Mouse (Mus musculus): ENCODE measurements around the gene Gm14214. TPM values are rescaled to one million over a fixed set of nuclear protein-coding genes. Genes with fewer than 3 reads are reported as not detected.

Gm14214 gene
- polyA plus RNA-seq, 1 experiment from 2014 or later: not detected

DNA sequence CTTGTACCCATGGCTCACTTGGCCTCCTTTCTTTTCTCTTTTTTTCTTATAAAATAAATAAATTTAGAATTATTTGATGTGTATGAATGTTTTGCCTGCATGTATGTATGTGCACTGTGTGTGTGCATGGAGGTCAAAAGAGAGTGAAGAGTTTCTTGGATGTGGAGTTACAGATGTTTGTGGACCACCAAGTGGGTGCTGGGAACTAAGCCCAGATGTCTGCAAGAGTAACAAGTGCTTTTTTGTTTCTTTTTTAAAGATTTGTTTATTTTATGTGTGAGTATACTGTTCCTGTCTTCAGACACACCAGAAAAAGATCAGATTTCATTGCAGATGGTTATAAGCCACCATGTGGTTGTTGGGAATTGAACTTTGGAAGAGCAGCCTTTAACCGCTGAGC is 33.5 kb upstream of the Gm14214 start:
- H3K27ac ChIP-seq (ENCODE audit: low read depth, low read length): no peak overlapping the region
- no peaks in the 10 kb centered on the region for H3K4me1 ChIP-seq (ENCODE audit: control insufficient read depth, insufficient read depth, low read length)
- ATAC-seq (ENCODE audit: low FRiP score) (no peak), DNase-seq (ENCODE audit: low spot score, missing footprints) (no peak)
- H3K9me3 ChIP-seq (ENCODE audit: control insufficient read depth, low read length): no peaks in the 10 kb centered on the region
- no peak overlapping the region for H3K4me3 ChIP-seq (ENCODE audit: low read depth, low read length)
- WGBS: 87% methylated on average over 1 of the region's 1 CpGs
- H3K9ac ChIP-seq (ENCODE audit: low read length): no peak overlapping the region
- no peak overlapping the region for H3K4me2 ChIP-seq
- H3K27me3 ChIP-seq (ENCODE audit: control insufficient read depth, insufficient read depth, low read length): no peaks in the 10 kb centered on the region
- H3K36me3 ChIP-seq (ENCODE audit: control insufficient read depth, insufficient read depth, low read length): no peaks in the 10 kb centered on the region

DNA sequence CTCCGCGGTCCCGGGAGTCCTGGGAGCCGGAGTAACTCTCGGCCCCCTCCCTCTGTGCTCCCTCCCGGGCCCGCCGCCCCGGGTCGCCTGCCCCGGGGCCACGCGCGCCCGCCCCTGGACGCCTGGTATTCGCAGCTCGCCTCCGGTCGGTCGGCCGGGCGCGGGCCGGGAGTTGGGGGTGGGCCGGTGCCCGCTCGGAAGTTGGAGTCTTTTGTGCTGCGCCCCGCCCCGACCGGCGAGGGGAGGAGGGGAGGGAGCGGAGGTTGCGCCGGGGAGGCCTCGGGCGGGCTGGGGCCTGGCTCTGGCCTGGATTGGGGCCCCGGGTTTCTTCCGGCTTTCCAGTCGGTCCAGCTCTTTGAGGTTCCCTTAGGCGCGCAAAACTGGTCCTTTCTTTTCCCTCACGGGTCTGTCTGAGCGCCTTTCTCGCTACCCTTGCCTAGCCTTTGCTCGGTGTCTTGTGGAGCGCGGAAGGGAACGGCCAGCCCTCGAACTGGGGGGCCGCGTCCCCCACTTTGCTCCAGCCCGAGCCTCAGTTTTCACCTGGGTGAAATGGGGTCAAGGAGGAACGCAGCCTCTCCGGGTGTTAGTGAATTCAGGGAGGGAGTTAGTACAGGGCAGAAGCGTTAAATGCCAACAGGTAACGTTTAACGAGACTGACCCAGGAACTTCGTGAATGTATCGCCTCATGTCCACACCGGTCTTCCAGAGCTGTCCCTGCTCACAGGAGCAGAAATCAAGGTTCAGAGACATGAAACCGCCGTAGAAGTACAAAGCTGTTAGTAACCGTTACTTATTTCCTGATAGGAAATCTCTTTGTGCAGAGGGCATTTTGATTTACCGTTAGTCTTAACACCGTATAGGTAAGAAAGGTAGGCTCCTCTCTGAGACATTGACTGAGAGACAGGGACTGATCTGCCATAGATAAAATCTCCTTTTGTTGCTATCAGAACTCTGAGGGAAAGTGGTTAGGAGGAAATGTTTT is 22.1 kb upstream of the Gm14214 start:
- H3K4me1 ChIP-seq (ENCODE audit: control insufficient read depth, insufficient read depth, low read length): peaks cover 33% of the 10 kb centered on the region
- H3K9ac ChIP-seq (ENCODE audit: low read length): peak overlapping the region; percentile 98
- H3K4me3 ChIP-seq (ENCODE audit: low read depth, low read length): peak overlapping the region; percentile 83
- H3K4me2 ChIP-seq: peak overlapping the region; percentile 94
- H3K27ac ChIP-seq (ENCODE audit: low read depth, low read length): peak overlapping the region; percentile 97
- H3K9me3 ChIP-seq (ENCODE audit: control insufficient read depth, low read length): no peaks in the 10 kb centered on the region
- WGBS: under 1% methylated on average over 61 of the region's 67 CpGs
- DNase-seq (ENCODE audit: low spot score, missing footprints) (peak; percentile 96), ATAC-seq (ENCODE audit: low FRiP score) (peak; percentile 26; the same call in 1 of the 2 replicates)
- no peaks in the 10 kb centered on the region for H3K36me3 ChIP-seq (ENCODE audit: control insufficient read depth, insufficient read depth, low read length)
- H3K27me3 ChIP-seq (ENCODE audit: control insufficient read depth, insufficient read depth, low read length): no peaks in the 10 kb centered on the region

DNA sequence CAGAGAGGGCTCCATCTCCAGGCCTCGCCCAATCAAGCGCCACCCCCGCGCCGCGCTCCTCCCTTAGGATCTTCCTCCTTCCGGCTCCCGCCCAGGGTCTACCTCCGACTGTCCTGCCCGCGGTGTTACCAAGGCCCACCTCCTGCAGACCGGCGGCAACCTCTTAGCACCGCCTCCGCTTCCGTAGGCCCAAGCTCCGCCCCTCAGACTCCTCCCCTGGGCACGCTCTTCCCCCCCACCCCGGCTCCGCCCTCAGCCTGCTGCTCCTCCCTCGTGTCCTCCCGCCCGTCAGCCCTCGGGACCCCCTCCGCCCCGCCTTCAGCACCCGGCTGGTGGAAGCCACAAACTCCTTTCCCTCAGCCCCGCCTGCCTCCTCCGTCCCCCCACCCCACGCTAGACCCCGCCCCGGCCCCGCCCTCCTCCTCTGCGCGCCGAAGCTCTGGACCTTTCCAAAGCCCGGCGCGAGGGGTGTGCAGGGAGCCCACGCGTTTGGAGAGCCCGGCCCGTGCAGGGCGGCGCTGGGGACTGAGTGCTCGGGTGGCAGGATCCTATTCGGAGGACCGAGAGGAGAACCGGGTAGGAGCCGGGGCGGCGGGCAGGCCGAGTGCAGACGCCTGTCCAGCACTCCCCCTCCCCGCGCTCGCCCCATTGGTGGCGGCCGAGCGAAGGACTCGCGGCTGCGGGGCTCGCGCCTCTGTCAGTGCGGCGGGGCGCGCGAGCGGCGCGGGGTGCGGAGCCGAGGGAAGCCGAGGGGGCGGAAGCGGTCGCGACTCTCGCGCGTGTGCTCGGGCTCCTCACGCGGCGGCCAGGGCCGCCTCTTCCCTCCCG is 21.0 kb upstream of the Gm14214 start, which contains the start of the genes Raly and a:
Gene Raly (plus strand): TSS at position 441 of the 828 bp plus-strand sequence.
Gene a (plus strand): TSS at position 747 of the 828 bp plus-strand sequence.
- no peaks in the 10 kb centered on the region for H3K9me3 ChIP-seq (ENCODE audit: control insufficient read depth, low read length)
- H3K27ac ChIP-seq (ENCODE audit: low read depth, low read length): peak within 1 kb of the TSS; percentile 97
- H3K27me3 ChIP-seq (ENCODE audit: control insufficient read depth, insufficient read depth, low read length): no peaks in the 10 kb centered on the region
- peak within 1 kb of the TSS; percentile 98 for H3K9ac ChIP-seq (ENCODE audit: low read length)
- peak within 1 kb of the TSS; percentile 94 for H3K4me2 ChIP-seq
- DNase-seq (ENCODE audit: low spot score, missing footprints): peak; percentile 100
- peak; percentile 96 for ATAC-seq (ENCODE audit: low FRiP score)
- H3K36me3 ChIP-seq (ENCODE audit: control insufficient read depth, insufficient read depth, low read length): no peaks in the 10 kb centered on the region
- WGBS: under 1% methylated on average over 75 of the region's 89 CpGs
- H3K4me1 ChIP-seq (ENCODE audit: control insufficient read depth, insufficient read depth, low read length): peaks cover 33% of the 10 kb centered on the region
- peak within 1 kb of the TSS; percentile 83 for H3K4me3 ChIP-seq (ENCODE audit: low read depth, low read length)

DNA sequence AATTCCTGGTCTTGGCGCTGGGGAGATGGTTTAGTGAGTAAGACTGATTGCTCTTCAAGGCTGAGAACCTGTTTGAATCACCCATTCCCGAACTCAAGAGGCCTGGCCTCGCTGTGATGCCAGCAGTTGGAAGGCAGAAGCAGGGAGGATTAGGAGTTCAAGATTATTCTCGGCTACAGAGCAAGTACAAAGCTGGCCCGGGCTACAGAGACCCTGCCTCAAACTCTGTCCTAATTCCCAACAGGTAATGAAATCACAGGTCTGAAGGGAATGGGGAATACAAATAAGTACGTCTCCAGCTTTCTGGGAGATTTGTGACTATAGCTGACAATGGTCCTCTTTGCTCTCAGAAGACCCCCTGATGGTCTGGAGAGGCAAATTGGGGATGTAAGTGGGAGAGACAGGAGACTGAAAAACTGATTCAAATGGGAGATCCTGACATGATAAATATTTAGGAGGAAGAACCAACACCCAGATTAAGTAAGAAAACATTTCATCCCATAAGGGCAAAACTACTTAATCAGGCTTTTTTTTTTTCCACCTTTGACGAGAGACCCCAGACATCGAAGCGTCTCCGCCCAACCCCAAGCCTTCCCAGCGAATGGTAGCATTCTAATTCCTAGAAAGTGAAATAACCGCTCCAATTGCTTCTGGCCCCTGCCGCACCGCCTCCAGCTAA is 20.3 kb upstream of the Gm14214 start:
- peak overlapping the region; percentile 51 for H3K4me2 ChIP-seq
- DNase-seq (ENCODE audit: low spot score, missing footprints): no peak

DNA sequence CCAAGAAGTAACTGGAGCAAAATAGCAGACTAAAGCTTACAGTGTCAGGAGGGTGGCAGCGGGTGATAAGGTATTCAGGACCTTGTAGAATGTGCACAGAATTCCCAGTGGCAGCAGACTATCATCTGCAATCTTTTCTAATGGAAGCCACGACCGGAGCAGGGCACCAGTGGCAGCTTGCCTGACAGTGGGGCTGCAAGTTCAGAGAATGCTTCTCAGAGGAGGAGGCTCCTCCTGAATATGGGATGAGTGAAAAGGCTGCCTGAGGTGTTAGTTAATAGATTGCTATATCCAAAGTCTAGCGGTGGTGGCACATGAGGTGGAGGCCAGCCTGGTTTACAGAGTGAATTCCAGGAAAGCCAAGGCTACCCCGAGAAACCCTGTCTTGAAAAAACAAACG is 19.6 kb upstream of the Gm14214 start:
- no peaks in the 10 kb centered on the region for H3K27me3 ChIP-seq (ENCODE audit: control insufficient read depth, insufficient read depth, low read length)
- H3K4me1 ChIP-seq (ENCODE audit: control insufficient read depth, insufficient read depth, low read length): peaks cover 28% of the 10 kb centered on the region
- H3K4me2 ChIP-seq: no peak overlapping the region
- no peaks in the 10 kb centered on the region for H3K36me3 ChIP-seq (ENCODE audit: control insufficient read depth, insufficient read depth, low read length)
- no peak for DNase-seq (ENCODE audit: low spot score, missing footprints)
- H3K9ac ChIP-seq (ENCODE audit: low read length): no peak overlapping the region
- no peak overlapping the region for H3K4me3 ChIP-seq (ENCODE audit: low read depth, low read length)
- H3K27ac ChIP-seq (ENCODE audit: low read depth, low read length): no peak overlapping the region
- ATAC-seq (ENCODE audit: low FRiP score): no peak
- no peaks in the 10 kb centered on the region for H3K9me3 ChIP-seq (ENCODE audit: control insufficient read depth, low read length)
- 70% methylated on average over 6 of the region's 6 CpGs for WGBS

More for the DNA sequence above, 20.3 kb upstream of the Gm14214 start:
- Histone ChIP-seq H3K36me3 (ENCODE audit: control insufficient read depth, insufficient read depth, low read length) (no peaks in the 10 kb centered on the region), H3K9ac (ENCODE audit: low read length) (peak overlapping the region; percentile 54), H3K4me1 (ENCODE audit: control insufficient read depth, insufficient read depth, low read length) (peaks cover 34% of the 10 kb centered on the region), H3K27me3 (ENCODE audit: control insufficient read depth, insufficient read depth, low read length) (no peaks in the 10 kb centered on the region), H3K27ac (ENCODE audit: low read depth, low read length) (no peak overlapping the region; the same call in none of the 2 replicates), H3K9me3 (ENCODE audit: control insufficient read depth, low read length) (no peaks in the 10 kb centered on the region), H3K4me3 (ENCODE audit: low read depth, low read length) (peak overlapping the region; percentile 83)
- WGBS: 5% methylated on average over 14 of the region's 14 CpGs
- no peak for ATAC-seq (ENCODE audit: low FRiP score)

DNA sequence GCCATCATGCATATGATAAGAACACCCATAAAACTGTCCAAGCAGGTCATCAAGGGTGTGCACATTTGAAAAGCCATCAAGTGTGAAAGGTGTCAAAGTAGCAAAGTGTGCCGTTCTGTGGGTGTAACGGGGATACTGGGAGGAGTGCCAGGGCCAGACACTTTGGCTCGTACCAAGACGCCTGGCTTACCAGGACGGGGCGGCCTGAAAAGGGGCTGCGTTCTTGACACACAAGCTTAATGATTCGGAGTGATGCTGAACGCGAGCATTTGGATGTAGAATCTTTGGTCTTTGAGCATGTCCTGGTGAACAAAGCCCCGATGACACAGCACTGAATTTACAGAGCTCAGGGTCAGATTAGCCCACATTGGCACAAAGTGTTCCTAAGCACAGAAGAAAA is 16.9 kb upstream of the Gm14214 start:
- Histone ChIP-seq H3K4me1 (ENCODE audit: control insufficient read depth, insufficient read depth, low read length) (peaks cover 8% of the 10 kb centered on the region), H3K9me3 (ENCODE audit: control insufficient read depth, low read length) (no peaks in the 10 kb centered on the region), H3K27me3 (ENCODE audit: control insufficient read depth, insufficient read depth, low read length) (no peaks in the 10 kb centered on the region), H3K4me3 (ENCODE audit: low read depth, low read length) (no peak overlapping the region), H3K9ac (ENCODE audit: low read length) (no peak overlapping the region), H3K36me3 (ENCODE audit: control insufficient read depth, insufficient read depth, low read length) (no peaks in the 10 kb centered on the region), H3K4me2 (no peak overlapping the region), H3K27ac (ENCODE audit: low read depth, low read length) (no peak overlapping the region)
- ATAC-seq (ENCODE audit: low FRiP score) (no peak), DNase-seq (ENCODE audit: low spot score, missing footprints) (no peak)
- WGBS: 81% methylated on average over 11 of the region's 11 CpGs

DNA sequence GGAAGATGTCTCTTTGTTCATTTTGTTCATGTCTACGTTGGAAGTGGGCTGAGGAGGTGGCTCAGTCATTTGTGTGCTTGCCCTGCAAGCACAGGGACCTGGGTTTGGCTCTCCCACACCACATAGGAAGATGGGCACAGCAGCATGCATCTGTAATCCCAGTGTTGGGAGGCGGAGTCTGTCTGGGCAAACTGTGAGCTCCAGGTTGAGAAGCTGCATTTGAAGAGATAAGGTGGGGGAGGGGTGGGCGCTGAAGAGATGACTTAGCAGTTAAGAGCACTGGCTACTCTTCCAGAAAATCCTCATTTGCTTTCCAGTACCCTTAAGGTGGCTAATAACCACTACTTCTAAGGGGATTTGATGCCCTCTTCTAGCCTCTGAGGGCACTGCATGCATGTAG is 16.4 kb upstream of the Gm14214 start:
- H3K27me3 ChIP-seq (ENCODE audit: control insufficient read depth, insufficient read depth, low read length): no peaks in the 10 kb centered on the region
- H3K4me3 ChIP-seq (ENCODE audit: low read depth, low read length): no peak overlapping the region
- no peak overlapping the region for H3K4me2 ChIP-seq
- peaks cover 8% of the 10 kb centered on the region for H3K4me1 ChIP-seq (ENCODE audit: control insufficient read depth, insufficient read depth, low read length)
- no peaks in the 10 kb centered on the region for H3K36me3 ChIP-seq (ENCODE audit: control insufficient read depth, insufficient read depth, low read length)
- H3K27ac ChIP-seq (ENCODE audit: low read depth, low read length): no peak overlapping the region
- no peaks in the 10 kb centered on the region for H3K9me3 ChIP-seq (ENCODE audit: control insufficient read depth, low read length)
- WGBS: 45% methylated on average over 3 of the region's 3 CpGs
- no peak for ATAC-seq (ENCODE audit: low FRiP score)
- no peak for DNase-seq (ENCODE audit: low spot score, missing footprints)
- no peak overlapping the region for H3K9ac ChIP-seq (ENCODE audit: low read length)

DNA sequence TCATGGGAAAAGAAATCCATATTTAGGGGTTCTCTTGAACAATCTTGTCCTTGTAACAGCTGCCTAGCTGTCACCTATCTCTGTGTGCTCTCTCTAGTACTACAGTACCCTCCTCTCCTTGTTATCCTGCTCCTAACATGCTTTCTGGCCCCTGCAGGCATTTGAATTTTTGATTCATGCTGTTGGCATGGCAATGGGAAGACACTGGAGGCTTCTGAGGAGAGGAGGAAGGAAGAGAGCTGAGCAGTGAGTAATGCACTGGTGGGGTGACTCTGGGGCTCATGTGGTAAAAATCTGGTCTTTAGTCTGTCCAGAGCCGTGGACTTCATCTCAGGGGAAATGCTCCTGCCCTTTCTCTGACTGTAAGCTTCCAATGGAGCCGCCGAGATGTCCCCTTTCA is 15.5 kb upstream of the Gm14214 start:
- no peak for ATAC-seq (ENCODE audit: low FRiP score)
- H3K27ac ChIP-seq (ENCODE audit: low read depth, low read length): no peak overlapping the region

More for the DNA sequence above, 15.5 kb upstream of the Gm14214 start:
- no peak overlapping the region for H3K4me3 ChIP-seq (ENCODE audit: low read depth, low read length)
- H3K9ac ChIP-seq (ENCODE audit: low read length): no peak overlapping the region
- WGBS: 56% methylated on average over 3 of the region's 3 CpGs
- DNase-seq (ENCODE audit: low spot score, missing footprints): no peak
- peaks cover 8% of the 10 kb centered on the region for H3K4me1 ChIP-seq (ENCODE audit: control insufficient read depth, insufficient read depth, low read length)
- H3K9me3 ChIP-seq (ENCODE audit: control insufficient read depth, low read length): no peaks in the 10 kb centered on the region
- H3K36me3 ChIP-seq (ENCODE audit: control insufficient read depth, insufficient read depth, low read length): no peaks in the 10 kb centered on the region
- H3K4me2 ChIP-seq: no peak overlapping the region
- no peaks in the 10 kb centered on the region for H3K27me3 ChIP-seq (ENCODE audit: control insufficient read depth, insufficient read depth, low read length)
